ENCODE assay signal across 8 mouse cellular contexts in genomic region chr16:30601046-30601832, GRCm38 (mm10). TPM values are rescaled to one million over a fixed set of nuclear protein-coding genes. Genes with fewer than 3 reads are reported as not detected.
DNase-seq lines count a peak whose midpoint lies in the region; ATAC-seq lines count a peak whose summit lies in the region.

No protein-coding gene starts in this region.

- ATAC-seq in hindbrain, embryonic 11.5 days (ENCODE audit: low FRiP score) = peak; percentile 20; the same call in 1 of the 2 replicates

- WGBS in hindbrain, embryonic 11.5 days = 8% methylated on average over 42 of the region's 42 CpGs

- peak overlapping the region; percentile 47 for H3K4me3 ChIP-seq in hindbrain, embryonic 11.5 days (ENCODE audit: low read depth, low read length)

- H3K36me3 ChIP-seq in hindbrain, embryonic 11.5 days (ENCODE audit: control insufficient read depth, insufficient read depth, low read length) = no peaks in the 10 kb centered on the region

- peaks cover 10% of the 10 kb centered on the region for H3K4me1 ChIP-seq in hindbrain, embryonic 11.5 days (replicated peaks; ENCODE audit: control insufficient read depth, insufficient read depth, low read length)

- peaks cover 14% of the 10 kb centered on the region for H3K27me3 ChIP-seq in hindbrain, embryonic 11.5 days (ENCODE audit: control insufficient read depth, insufficient read depth, low read length)

- peak overlapping the region; percentile 70 for H3K9ac ChIP-seq in hindbrain, embryonic 11.5 days (ENCODE audit: low read depth, low read length)

- H3K4me2 ChIP-seq in hindbrain, embryonic 11.5 days (replicated peaks; ENCODE audit: low read depth, low read length) = peak overlapping the region; percentile 89

- H3K9me3 ChIP-seq in hindbrain, embryonic 11.5 days (ENCODE audit: control insufficient read depth, low read length) = no peaks in the 10 kb centered on the region

- no peak overlapping the region for H3K27ac ChIP-seq in hindbrain, embryonic 11.5 days (ENCODE audit: low read depth, low read length)

- DNase-seq in R1 (ENCODE audit: low read depth, low spot score) = peak; percentile 58
- DNase-seq in cerebellum, adult 18-20 months = peak; percentile 34 to 47
- DNase-seq in frontal cortex, adult 2 months (ENCODE audit: extremely low spot score in 1 of 2, low spot score in 1 of 2) = peak; percentile 26 to 65
- DNase-seq in hindbrain, embryonic 11.5 days (ENCODE audit: low spot score) = peak; percentile 72
- peak; percentile 40 to 64 for DNase-seq in left cerebral cortex, adult 8-10 months (ENCODE audit: low spot score in 2 of 2)
- DNase-seq in lung, postnatal 36 days = peak; percentile 74
- DNase-seq in skeletal muscle tissue, adult 2 months (ENCODE audit: low read depth, low spot score) = peak; percentile 44
- DNase-seq in T-cell, adult 2 months (ENCODE audit: low spot score) = no peak

RNA-seq across cellular contexts. Expression of gene Fam43a, which starts 1.7 kb away (rescaled TPM):
- 13.6 and 17.6 TPM in 2 replicates for polyA plus RNA-seq in frontal cortex, adult 2 months (2012; rRNA removed)
- polyA plus RNA-seq in hindbrain, embryonic 11.5 days (2014; fragmentation: Nextera tagmentation; extraction: Ambion mirVana) = 6.7 TPM in 2 replicates
- 10 to 100 TPM; 14.6 to 17.8 (median 16.6) TPM for total RNA-seq in left cerebral cortex, adult 8-10 months (2022)

RNA-seq across cellular contexts. Expression of gene Lsg1, which starts 13.8 kb away (rescaled TPM):
- 17.4 and 17.9 TPM in 2 replicates for polyA plus RNA-seq in frontal cortex, adult 2 months (2012; rRNA removed)
- polyA plus RNA-seq in hindbrain, embryonic 11.5 days (2014; fragmentation: Nextera tagmentation; extraction: Ambion mirVana) = 73.4 and 85.1 TPM in 2 replicates
- total RNA-seq in left cerebral cortex, adult 8-10 months (2022) = 10 to 100 TPM; 19.8 to 30.9 (median 20.8) TPM

RNA-seq across cellular contexts. Expression of gene Tmem44, which starts 50.6 kb away (rescaled TPM):
- polyA plus RNA-seq in frontal cortex, adult 2 months (2012; rRNA removed) = 63.2 and 67.7 TPM in 2 replicates
- 30.9 and 32.0 TPM in 2 replicates for polyA plus RNA-seq in hindbrain, embryonic 11.5 days (2014; fragmentation: Nextera tagmentation; extraction: Ambion mirVana)
- total RNA-seq in left cerebral cortex, adult 8-10 months (2022) = 10 to 100 TPM; 52.0 to 52.9 (median 52.4) TPM
